Mouse (Mus musculus) MEL (cell line): ENCODE data around the gene Mapk8ip3.

Source experiments
- BHLHE40 ChIP-seq: IDR thresholded peaks from 2 replicates; pipeline ENCODE4 v1.6.1; 2012; ENCODE audit warnings: low read depth, mild to moderate bottlenecking, inconsistent platforms, low read length, improper control_type of control experiment, borderline replicate concordance
- CTCF ChIP-seq, 3 experiments: IDR thresholded peaks in 2 of 3; conservative IDR thresholded peaks in 1 of 3; 2 replicates each; pipeline ENCODE4 v1.5.1; 2011 to 2012; ENCODE audit warnings: low read length in 3 of 3, low read depth in 2 of 3, mild to moderate bottlenecking in 2 of 3, improper control_type of control experiment in 1 of 3, inconsistent platforms in 1 of 3, mixed read lengths in 1 of 3, moderate library complexity in 1 of 3; ENCODE audit not compliant: control insufficient read depth in 1 of 3, insufficient read depth in 1 of 3, poor library complexity in 1 of 3, severe bottlenecking in 1 of 3
- EP300 ChIP-seq, 2 experiments: IDR thresholded peaks; 2 replicates each; pipeline ENCODE4 v1.6.1; 2011; ENCODE audit warnings: improper control_type of control experiment in 2 of 2, low read length in 2 of 2, low read depth in 1 of 2, mild to moderate bottlenecking in 1 of 2
- HCFC1 ChIP-seq: IDR thresholded peaks from 2 replicates; pipeline ENCODE4 v1.6.1; 2012; ENCODE audit warnings: low read depth, mild to moderate bottlenecking, inconsistent platforms, low read length, improper control_type of control experiment, moderate library complexity
- JUND ChIP-seq: IDR thresholded peaks from 2 replicates; pipeline ENCODE4 v1.6.1; 2011; ENCODE audit warnings: low read depth, mild to moderate bottlenecking, improper control_type of control experiment, low read length
- MAX ChIP-seq: IDR thresholded peaks from 2 replicates; pipeline ENCODE4 v1.6.1; 2011; ENCODE audit warnings: low read length, improper control_type of control experiment
- POLR2A ChIP-seq, 2 experiments: IDR thresholded peaks; 2 replicates each; pipeline ENCODE4 v1.6.1; 2011 to 2012; ENCODE audit warnings: low read length in 2 of 2, mild to moderate bottlenecking in 2 of 2, control low read depth in 1 of 2, improper control_type of control experiment in 1 of 2, low read depth in 1 of 2, moderate library complexity in 1 of 2; ENCODE audit not compliant: control insufficient read depth in 1 of 2, insufficient read depth in 1 of 2, poor library complexity in 1 of 2
- ZNF384 ChIP-seq: IDR thresholded peaks from 2 replicates; pipeline ENCODE4 v1.6.1; 2012; ENCODE audit warnings: low read depth, mild to moderate bottlenecking, inconsistent platforms, low read length, improper control_type of control experiment

DNA sequence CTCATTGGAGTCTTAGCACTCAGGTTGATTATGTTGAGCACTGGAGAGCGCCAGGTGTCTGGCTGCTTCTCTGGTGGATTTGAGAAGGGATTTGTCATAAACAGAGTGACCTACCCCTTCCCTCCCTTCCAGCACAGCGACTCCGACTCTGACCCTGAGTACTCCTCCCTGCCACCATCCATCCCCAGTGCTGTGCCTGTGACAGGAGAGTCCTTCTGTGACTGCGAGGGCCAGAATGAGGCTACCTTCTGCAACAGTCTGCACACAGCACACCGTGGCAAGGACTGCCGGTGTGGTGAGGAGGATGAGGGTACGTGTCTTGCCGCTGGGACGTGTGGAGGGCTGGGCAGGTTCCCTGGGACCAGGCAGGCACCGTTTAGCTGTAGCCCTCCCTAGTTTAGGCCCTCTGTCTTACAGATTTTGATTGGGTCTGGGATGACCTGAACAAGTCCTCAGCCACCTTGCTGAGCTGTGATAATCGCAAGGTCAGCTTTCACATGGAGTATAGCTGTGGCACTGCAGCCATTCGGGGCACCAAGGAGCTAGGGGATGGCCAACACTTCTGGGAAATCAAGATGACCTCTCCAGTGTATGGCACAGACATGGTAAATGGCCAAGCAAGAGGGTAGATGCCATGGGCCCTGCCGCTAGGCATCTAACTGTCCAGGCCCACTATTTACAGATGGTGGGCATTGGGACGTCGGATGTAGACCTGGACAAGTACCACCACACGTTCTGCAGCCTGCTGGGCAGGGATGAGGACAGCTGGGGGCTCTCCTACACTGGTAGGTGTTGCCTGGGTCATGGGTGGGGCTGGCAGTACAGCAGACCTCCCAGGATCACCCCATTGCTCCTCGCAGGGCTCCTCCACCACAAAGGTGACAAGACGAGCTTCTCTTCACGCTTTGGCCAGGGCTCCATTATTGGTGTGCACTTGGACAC, 46.4 kb downstream of the Mapk8ip3 start:
- TF ChIP-seq CTCF (IDR thresholded peaks at IDR 0.05 in 2 of 3, conservative IDR thresholded peaks at IDR 0.05 in 1 of 3; ENCODE audit: control insufficient read depth in 1 of 3, insufficient read depth in 1 of 3, low read depth in 2 of 3, low read length in 3 of 3, poor library complexity in 1 of 3, severe bottlenecking in 1 of 3) (no peak), ZNF384 (no peak), EP300 (IDR thresholded peaks at IDR 0.05; ENCODE audit: low read depth in 1 of 2, low read length in 2 of 2) (no peak), JUND (no peak), HCFC1 (no peak), BHLHE40 (no peak), POLR2A (IDR thresholded peaks at IDR 0.05; ENCODE audit: control insufficient read depth in 1 of 2, insufficient read depth in 1 of 2, low read depth in 1 of 2, low read length in 2 of 2, poor library complexity in 1 of 2) (no peak; a peak in 1 of 4 replicates), MAX (no peak)
